Mouse (Mus musculus) right cerebral cortex, postnatal 4 days (tissue): ENCODE measurements around the gene Cfl1.
"Not testable (repeated sequence)": the region's sequence is repeated elsewhere in the genome, so short reads cannot be mapped to it uniquely, and the experiment has no call there.

ENCODE experiments used
- DNase-seq: peaks from one replicate; pipeline ENCODE4 v3.0.0-alpha.2; 2022

The Cfl1 gene

DNA sequence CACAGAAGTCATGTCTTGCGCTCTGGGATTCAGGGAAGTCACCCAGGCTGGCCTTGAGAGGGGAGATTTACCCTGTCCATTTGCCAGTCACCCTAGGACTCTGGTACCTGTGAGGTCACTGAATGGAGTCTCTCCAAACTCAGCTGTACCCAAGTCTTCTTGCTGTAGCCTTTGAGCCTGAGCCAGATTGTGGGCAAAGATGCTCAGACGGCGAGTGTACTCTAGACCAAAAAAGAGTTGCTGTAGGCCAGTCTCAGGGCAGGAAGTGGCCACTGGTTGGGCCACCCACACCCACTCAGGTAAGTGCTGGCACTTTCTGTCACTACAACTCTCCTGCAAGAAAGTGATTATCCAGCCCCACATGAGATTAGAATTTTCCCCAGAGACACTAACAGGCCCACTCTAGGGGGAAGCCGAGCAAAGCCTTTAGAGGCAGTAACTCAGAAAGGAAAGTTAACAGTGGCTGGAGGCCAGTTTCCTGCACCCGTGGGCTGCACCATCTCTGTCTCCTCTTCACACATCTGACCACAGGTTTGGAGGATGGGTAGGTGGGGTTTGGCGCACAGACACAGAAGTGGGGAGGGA lies 23.2 kb upstream of the Cfl1 start:
- no peak for DNase-seq

DNA sequence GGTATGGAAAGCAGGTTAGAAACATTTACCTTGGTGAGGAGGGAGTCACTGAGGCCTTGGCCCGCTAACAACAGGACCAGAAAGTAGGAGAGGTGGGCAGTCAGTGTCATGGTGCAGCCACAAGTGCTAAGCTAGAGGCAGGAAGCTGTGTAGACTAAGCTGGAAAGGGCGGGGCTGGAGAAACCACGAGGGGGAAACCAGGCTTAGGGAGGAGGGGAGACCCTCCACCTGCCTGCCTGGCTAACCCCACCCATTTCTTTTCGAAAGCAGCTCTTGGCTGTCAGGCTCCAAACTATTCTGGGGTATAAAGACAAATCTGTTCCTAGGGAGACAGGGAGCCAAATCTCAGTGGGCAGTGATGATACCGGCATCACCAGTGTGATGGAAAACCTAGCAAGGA lies 21.9 kb upstream of the Cfl1 start, which contains the start of gene Ctsw:
Ctsw (minus strand) TSS at position 134 of the 400 bp plus-strand sequence.
- DNase-seq, result no peak

- no peak for DNase-seq
Measured at GRCm38 (mm10) chr19:5471846-5472245, 18.4 kb upstream of the Cfl1 start.

DNA sequence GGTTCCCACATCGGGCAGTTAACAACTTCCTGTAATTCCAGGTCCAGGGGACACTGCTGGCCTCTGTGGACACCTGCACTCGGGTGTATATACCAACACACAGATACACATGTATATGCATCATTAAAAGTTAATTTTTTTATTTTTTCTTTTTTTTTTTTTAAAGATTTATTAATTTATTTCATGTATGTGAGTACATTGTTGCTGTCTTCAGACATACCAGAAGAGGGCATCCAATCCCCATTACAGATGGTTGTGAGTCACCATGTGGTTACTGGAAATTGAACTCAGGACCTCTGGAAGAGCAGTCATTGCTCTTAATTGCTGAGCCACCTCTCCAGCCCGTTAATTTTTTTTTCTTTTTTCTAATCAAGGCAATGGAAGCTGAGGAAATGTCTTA lies 17.4 kb upstream of the Cfl1 start:
- no peak for DNase-seq

DNA sequence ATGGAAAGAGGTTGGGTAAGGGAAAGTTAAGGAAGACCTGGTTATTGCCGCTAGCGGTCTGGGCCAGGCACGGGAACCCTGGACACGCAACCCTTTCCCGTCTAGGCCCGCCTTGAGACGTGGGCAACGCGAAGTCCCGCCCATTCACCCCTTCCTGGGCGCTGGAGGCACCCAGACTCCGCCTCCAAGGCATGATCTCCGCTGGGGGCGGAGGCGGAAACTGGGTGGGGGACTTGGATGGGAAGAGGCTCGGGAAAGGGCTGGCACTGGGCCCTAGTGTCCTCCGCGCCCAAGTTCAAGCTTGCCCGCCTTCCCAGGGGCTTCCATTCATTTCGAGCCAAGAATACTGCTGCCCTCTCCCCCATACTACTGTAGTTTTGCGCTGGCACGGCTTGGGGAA lies 16.5 kb upstream of the Cfl1 start, which contains the start of gene Efemp2:
Efemp2 (plus strand) TSS at position 235 of the 400 bp plus-strand sequence.
- DNase-seq, result peak; percentile 66

DNA sequence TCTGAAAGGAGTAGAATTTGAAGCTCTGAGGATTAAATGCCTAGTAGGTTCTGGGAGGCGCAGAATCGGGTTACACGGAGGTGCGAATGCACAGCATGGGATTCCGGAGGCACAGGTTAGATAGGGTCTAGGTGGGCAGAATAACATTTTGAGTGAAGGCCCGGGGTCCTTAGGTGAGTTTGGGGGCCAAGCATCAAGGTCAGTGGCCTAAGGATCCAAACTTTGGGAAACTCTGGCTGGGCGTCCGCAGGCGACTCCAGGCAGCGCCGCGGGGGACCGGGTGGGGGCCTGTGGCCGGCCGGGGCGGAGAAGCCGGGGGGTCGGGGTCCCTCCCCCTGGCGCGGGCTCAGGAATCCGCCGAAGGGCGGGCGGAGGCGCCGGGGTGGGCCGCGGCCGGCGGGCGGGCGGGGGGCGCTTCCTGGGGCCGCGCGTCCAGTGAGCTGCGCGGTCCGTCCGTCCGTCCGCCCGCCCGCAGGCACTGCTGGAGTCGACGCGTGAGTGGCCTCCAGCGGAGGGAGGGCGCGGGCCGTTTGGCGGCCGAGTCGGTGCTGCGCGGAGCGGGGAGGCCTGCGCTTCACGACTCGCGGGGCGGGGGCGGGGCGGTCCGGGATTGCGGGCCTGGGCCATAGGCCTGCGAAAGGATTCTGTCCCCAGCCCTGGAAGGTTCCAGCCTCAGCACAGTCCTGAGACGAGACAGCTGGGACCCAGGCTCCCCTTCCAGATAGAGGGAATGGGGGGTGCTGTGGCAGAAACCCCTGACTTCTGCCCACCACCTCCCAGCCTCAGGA lies 15.8 kb upstream of the Cfl1 start:
- peak; percentile 67 for DNase-seq

- no peak for DNase-seq
Measured at GRCm38 (mm10) chr19:5475069-5475714, 15.1 kb upstream of the Cfl1 start.

DNA sequence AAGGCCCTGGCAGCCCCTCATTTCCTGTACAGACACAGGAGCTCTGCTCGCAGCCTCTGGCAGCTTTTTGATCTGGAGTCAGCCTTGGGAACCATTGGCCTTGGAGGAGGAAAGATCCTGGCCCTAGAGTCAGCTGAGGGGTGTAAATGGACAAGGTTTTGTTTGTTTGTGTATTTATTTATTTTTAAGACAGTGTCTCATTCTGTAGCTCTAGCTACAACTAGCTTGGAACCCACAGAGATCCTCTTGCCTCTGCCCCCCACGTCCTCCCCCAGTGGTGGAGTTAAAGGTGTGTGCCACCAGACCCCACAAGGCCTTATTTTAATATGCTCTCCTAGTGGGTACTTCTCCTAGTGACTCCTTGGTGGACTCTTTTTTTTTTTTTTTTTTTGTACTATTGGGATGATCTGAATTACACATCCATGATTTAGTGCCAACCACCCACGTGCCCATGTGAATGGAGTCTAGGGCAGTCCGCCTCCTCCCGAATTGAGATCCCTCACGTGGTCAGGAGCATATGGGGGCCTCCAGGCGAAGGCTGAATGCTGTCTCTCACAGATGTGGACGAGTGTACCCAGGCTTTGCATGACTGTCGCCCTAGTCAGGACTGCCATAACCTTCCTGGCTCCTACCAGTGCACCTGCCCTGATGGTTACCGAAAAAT lies 13.1 kb upstream of the Cfl1 start:
- no peak for DNase-seq

- no peak for DNase-seq
Measured at GRCm38 (mm10) chr19:5477668-5478300, 12.5 kb upstream of the Cfl1 start.

- DNase-seq, result no peak
Measured at GRCm38 (mm10) chr19:5480016-5480415, 10.2 kb upstream of the Cfl1 start.

- no peak for DNase-seq
Measured at GRCm38 (mm10) chr19:5481398-5481797, 8.9 kb upstream of the Cfl1 start.

DNA sequence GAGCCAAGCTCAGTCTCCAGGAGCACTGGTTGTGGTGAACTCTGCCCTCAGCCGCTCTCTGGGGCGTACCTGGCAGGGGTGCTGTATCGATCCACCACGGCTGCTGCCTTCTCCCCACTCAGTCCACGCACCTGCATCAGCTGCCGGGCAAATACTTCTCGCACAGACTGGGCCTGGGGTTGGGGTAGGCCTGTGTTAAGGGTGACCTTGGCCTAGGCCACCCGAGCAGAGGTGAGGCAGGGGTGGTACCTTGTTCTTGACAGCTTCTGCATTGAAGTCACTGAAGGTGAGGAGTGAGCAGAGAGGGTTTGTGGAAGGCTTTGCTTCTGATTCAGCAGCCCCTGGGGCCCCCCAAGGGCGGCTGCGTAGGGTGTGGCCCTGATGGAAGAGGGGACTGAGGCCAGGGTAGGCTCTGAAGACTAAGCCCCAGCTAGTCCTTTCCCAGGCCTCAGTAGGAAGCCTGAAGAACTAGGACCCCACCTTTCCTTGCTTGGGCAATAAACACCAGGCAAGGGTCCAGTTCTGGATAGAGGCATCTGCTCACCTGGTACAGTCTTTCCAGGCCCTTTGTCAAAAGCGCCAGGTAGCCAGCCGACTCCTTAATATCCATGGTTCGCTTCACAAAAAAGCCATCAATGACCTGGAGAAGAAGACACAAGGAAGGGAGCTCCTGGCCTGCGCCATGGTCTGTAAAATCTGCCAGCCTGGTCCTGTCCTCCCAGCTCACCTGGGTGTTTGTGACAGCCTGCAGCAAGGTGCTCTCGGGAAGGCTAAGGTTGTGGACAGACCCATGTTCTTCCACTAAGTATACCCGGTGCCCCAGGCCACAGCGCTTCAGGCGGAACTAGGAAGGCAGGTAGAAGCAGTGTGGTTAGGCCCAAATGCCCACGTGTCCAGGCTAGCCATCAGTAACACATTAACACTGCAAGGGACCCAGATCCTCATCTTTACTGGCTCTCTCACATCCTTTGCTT lies 6.6 kb upstream of the Cfl1 start:
- DNase-seq, result no peak

GRCm38 (mm10) chr19:5484496-5484895 lies 5.8 kb upstream of the Cfl1 start:
- no peak for DNase-seq

- no peak for DNase-seq
Measured at GRCm38 (mm10) chr19:5485371-5485770, 4.9 kb upstream of the Cfl1 start.

- no peak for DNase-seq
Measured at GRCm38 (mm10) chr19:5485821-5486220, 4.4 kb upstream of the Cfl1 start.

DNA sequence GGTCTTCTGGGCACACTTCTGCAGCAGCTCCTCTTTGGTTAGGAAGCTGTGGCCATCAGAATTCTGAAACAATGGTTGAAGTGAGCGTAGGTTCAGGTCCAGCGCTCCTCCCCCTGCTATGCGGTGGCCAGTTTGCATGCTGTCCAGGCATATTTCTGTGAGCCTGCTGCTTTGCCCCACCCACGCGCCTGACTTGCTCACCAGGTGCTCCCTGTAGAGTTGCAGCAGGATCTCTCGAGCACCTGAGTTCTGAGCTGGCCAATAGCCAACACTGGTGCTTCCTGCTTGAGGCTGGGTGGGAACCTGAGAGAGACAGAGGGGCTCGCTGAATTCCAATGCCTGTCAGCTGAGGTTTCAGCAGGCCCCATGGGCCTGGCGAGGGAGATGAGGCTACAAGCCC lies 4.0 kb upstream of the Cfl1 start:
- no peak for DNase-seq

- DNase-seq, result no peak
Measured at GRCm38 (mm10) chr19:5486771-5487170, 3.5 kb upstream of the Cfl1 start.

DNA sequence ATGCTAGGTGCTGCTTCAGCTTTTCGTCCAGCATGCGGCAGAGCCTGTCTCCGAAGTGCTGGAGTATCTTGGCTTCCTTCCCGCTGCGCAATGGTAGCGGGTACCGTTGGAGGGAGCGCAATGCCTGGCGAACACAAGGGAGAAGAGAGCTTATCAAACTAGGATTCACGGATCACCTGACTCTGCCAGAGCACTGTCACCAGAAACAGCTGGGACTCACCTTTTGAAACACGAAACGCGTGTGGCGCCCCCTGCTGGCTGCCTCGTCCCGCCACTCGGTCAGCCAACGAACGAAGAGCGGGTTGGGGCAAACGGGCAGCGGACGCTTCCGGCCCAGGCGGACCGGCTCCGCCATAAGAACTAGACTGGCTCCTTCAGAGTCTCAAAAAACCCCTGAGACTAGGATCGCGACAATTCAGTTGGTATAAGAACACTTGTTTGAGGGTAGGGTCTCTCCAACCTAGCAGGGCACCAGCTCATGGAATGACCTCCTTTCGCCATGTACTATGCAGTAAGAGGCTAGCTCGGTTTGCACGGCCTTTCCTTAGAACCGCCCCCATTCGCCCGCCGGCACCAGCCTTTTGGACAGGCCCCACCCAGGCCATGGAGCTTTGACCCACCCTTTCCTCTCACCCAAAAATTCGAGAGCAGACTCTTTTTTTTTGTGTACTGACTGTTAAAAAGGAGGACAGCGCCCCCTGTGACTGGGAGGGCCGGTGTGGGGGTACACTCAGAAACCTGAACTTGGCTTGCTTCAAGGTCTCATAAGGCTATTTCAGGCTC lies 2.3 kb upstream of the Cfl1 start, which contains the start of gene Mus81:
Mus81 (minus strand) TSS at position 635 of the 783 bp plus-strand sequence.
- DNase-seq, result peak; percentile 98

DNA sequence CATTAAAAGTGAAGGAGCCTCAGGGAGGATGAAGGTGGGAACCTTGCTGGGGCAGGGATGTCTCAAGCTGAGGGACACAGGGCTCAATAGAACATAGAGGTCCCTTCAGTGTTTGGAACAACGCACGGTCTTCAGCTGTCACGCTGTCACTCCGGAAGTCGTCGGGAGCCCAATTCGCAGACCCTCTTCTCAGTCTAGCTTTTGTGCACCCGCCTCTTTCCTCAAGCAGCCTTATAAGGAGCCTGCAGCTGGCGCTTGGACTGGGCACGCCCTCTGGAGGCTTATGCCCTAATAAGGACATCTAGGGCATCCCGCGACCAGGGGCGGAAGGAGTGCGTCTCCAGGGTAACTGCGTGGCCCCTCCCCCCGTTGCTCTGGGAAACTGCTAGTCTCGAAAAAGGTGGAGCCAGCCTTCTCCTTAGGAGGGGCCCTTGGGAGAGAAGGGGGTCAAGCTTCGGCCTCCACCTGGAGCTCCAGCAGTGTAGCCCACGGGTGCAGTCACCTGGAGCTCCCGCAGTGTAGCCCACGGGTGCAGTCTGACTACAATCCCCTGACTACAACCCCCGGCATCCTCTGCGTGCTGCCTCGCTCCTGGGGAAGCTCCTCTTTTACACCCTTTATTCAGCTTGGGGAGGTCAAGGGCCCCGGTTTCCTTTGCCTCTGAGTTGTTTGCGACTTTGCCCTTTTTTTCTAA lies 1.2 kb upstream of the Cfl1 start:
- peak; percentile 93 for DNase-seq

GRCm38 (mm10) chr19:5489721-5490120 lies 534 bp upstream of the Cfl1 start:
- DNase-seq, result not testable (repeated sequence)
